Mouse (Mus musculus) skeletal muscle tissue, postnatal 0 days (tissue): ENCODE results near the gene Gm37419. TPM values are rescaled to one million over a fixed set of nuclear protein-coding genes. Genes with fewer than 3 reads are reported as not detected.

Experiments used
- polyA plus RNA-seq: library from polyadenylated mRNA; unstranded; fragments of >200 nt; fragmentation: Nextera tagmentation; extraction: Ambion mirVana; gene quantifications from 2 replicates; pipeline ENCODE4 v1.2.1, GENCODE M21; 2015

Gm37419 gene
- polyA plus RNA-seq, result not detected in 2 replicates

GRCm38 (mm10) chr16:23988466-23989208 lies at the start of gene Gm37419, which contains the start of gene Bcl6:
Gene Gm37419 (plus strand): TSS chr16:23988482.
Gene Bcl6 (minus strand): TSS chr16:23988852.

Other genes starting within 250 kb of the Gm37419 start
- not detected in 2 replicates for gene Sst, start 97.5 kb upstream of the Gm37419 start, polyA plus RNA-seq
- not detected in 2 replicates for gene Rtp2, start 56.1 kb upstream of the Gm37419 start, polyA plus RNA-seq
- gene Bcl6, start 370 bp downstream of the Gm37419 start, polyA plus RNA-seq, result 0.95 and 1.1 TPM in 2 replicates